Mouse (Mus musculus) monocyte, adult 2 months (primary cell): Measurements from ENCODE around the gene Elmsan1.

Source experiments
- DNase-seq, 2 experiments: peaks; one replicate each; pipeline ENCODE4 v3.0.0; 2022; ENCODE audit warnings: low spot score in 2 of 2, low read depth in 1 of 2

Gene Elmsan1

GRCm38 (mm10) chr12:84176126-84176769, 42.4 kb downstream of the Elmsan1 start:
- no peak for DNase-seq

- DNase-seq, result peak; percentile 73 to 74
Measured at GRCm38 (mm10) chr12:84175659-84176061, 43.0 kb downstream of the Elmsan1 start.

- DNase-seq, result peak in 1 of 2 experiments; percentile 33
Measured at GRCm38 (mm10) chr12:84174871-84175270, 43.8 kb downstream of the Elmsan1 start.

DNA sequence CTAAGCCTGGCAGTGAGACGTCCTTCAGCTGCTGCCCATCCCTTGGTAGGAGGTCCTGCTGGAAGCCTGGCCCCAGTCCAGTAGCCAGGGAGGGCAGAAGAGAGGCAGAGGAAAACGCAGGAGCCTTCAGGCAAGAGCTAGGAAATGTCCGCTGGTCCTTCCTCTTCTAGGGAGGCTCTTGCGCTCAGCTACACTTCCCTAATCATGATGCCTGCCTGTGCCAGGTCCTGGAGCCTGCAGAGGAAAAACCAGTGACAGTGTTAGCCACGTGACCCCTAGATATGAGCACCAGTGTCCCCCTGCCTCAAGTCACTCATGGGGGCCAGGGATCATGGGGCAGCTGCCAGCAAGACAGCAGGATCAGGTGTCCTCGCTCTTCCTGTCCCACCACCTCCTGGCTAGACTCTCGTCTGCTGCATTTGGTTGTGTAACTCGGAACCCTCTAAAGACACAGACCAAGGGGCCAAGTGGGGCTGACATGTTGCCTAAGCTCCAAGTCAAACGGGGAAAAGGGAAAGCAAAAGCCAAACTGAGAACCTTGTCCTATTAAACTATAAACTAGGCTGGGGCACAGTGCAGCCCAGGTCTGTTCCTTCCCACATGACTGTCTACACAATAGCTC, 44.4 kb downstream of the Elmsan1 start:
- DNase-seq, result peak in 1 of 2 experiments; percentile 58

DNA sequence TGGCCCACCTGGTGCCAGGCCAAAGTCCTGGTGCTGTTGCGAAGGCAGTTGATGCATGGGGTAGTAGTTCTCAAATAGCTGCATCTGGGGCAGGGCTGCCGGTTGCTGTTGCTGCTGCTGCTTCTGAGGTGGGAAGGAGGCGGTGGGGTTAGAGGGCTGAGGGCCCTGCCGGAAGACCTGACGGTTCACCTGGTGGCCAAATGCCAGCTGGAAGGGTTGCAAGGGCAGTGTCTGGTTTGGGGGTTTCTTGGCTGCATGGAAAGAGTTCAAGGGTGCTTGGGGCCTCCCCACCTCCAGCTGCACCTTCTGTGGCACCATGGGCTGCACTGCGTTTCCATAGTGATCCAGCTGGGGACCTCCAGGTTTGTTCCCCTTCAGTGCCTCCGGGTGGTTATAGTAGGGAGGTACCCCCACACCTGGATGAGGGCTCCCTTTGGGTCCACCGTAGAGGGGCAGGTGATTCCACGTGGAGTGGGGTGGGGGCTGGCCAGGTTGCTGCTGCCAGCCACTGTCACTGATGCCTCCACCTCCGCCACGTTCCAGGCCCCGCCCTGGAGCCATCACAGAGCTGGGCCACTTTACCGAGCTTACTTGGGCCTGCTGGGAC, 45.3 kb downstream of the Elmsan1 start:
- no peak for DNase-seq

DNA sequence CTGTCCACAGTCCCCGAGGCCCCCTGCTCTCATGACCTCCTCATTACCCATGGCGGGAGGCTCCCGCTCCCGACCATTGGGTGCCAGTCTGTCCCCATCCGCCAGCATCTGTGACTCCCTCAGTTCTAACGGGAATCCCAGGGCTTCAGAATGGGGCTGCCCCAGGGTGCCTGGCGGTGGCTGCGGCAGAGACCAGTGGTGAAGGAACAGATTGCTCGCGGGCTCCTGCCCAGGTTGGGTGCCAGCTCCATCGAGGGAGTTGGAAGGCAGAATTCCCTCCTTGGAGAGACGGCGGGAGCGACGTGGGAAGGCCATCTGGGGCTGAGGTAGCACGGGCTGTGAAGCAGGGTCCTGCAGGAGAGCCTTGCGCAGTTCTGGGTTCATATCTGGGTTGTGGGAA, 45.8 kb downstream of the Elmsan1 start:
- no peak for DNase-seq

DNA sequence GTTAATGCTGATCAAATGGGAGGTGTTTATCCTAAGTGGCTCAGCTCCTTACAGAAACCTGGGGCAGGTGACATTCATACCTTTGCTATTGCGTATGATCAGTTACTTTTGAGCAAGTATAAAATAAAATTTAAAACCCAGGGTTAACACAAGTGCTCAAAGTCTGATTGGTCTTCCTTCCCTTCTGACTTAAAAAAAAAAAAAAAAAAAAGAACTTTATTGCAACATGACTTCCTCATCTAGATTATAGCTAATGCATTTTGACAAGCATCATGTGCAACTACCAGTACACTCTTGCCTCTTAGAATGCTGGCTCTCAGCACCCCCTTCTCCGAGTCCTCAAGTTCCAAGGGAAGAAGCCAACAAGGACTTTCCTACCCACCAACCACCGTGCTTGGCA, 46.5 kb downstream of the Elmsan1 start:
- DNase-seq, result no peak

- DNase-seq, result no peak
Measured at GRCm38 (mm10) chr12:84170610-84171009, 48.1 kb downstream of the Elmsan1 start.

DNA sequence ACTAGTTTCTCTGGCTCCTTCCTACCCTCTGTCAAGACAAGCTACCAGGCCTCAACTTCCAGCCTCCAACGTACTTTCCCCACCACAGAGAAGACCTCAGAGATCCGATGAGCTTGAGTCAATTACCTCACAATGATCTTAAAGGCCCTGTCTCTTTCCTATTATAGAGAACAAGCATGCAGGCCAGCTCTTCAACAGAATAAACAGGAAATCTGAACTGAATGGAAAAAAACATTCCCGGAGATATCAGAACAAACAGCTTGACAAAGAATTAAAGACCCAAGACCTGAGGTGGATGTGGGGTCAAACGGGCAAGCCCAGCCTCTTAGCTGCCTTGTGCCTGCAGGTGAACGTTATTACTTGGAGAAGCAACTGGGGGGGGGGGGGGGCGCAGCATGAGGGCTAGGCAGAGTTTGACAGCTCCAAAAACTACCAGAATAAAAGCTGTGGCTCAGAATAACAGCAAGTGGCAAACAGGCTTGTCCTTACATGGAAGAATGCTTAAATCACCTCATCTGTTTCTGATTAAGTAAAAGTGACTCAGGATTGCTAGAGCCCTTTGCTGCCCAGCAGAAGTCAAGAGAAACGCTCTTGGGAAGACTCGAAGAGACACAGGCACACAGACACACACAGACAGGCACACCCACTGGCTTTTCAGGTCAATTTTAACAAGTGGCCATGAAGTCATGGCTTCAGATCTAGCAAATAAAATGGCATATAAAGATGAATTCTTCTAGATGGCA, 52.9 kb downstream of the Elmsan1 start:
- DNase-seq, result no peak

- DNase-seq, result no peak
Measured at GRCm38 (mm10) chr12:84163586-84164110, 55.0 kb downstream of the Elmsan1 start.

DNA sequence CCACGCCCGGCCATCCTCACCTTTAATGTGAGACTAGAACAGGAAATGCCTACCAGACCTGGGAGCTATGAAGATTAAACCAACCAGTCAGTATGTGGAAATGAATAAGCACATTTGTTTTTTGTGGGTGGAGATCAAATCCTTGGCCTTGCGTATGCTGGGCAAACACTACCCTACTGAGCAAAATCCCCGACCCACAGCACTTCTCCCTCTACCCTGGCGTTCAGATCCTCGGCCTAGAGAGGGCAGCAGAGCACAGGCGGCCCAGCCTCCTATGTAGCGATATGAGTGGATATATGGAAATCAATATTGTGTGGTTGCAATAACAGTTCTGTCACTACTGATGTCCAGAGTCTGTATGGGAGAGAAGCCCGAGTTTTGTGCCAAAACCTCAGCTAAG, 55.5 kb downstream of the Elmsan1 start:
- peak in 1 of 2 experiments; percentile 44 for DNase-seq

GRCm38 (mm10) chr12:84161616-84162433, 56.9 kb downstream of the Elmsan1 start:
- DNase-seq, result no peak

DNA sequence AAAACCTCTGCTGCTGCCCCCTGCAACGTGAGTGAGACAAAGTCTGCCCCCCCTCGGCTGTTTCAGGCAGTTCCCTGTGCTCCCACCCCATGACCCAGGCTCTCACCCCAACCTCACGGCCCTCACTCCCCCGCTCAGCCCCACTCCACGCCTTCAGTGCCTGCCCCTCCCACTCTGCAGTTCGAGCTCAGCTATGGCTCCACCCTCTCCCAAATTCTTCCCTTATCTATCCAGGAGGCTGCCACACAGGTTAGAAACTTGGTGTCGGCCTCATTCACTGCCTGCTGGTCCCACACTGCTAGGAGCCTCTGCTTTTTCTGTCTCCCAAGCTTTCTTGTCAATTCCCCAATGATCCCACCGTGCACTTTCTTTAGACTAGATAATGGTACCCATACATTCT, 57.6 kb downstream of the Elmsan1 start:
- DNase-seq, result no peak

- DNase-seq, result no peak
Measured at GRCm38 (mm10) chr12:84160491-84160890, 58.2 kb downstream of the Elmsan1 start.

GRCm38 (mm10) chr12:84158156-84158555, 60.5 kb downstream of the Elmsan1 start:
- DNase-seq, result no peak

- no peak for DNase-seq
Measured at GRCm38 (mm10) chr12:84156210-84156609, 62.5 kb downstream of the Elmsan1 start.

GRCm38 (mm10) chr12:84155523-84155871, 63.2 kb downstream of the Elmsan1 start:
- no peak for DNase-seq

- no peak for DNase-seq
Measured at GRCm38 (mm10) chr12:84154786-84155522, 63.7 kb downstream of the Elmsan1 start.

DNA sequence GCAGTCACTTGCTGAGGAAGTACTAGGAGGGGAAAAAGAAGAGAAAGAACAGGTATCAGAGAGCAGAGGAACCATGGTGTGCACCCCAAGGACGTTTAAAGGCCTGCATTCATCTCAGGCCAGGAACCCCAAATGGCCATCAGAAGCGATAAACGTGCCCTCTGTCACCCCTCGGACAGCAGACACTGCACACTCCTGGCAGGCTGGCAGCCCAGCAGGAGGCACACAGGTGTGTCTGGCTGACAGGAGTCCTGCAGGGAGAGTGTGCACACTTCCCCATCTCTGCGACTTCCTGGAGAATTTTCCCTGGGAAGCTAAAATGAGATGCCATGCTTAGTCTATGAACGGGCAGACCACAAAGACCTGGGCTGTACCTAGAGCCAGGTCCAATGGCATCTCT, 65.3 kb downstream of the Elmsan1 start:
- DNase-seq, result no peak
